Mouse (Mus musculus) liver, embryonic 12.5 days (tissue): ENCODE data around the gene Zfp101. TPM values are rescaled to one million over a fixed set of nuclear protein-coding genes. Genes with fewer than 3 reads are reported as not detected.

Source experiments
- polyA plus RNA-seq: library from polyadenylated mRNA; unstranded; fragments of >200 nt; fragmentation: Nextera tagmentation; extraction: Ambion mirVana; gene quantifications from 2 replicates; pipeline ENCODE4 v1.2.1, GENCODE M21; 2016

The Zfp101 gene
- polyA plus RNA-seq, 1 experiment from 2014 or later: 9.1 TPM

Other genes starting within 250 kb of the Zfp101 start
- gene Olfr55, start 226.2 kb downstream of the Zfp101 start, polyA plus RNA-seq: not detected in 2 replicates
- not detected in 2 replicates for gene Olfr239, start 203.3 kb downstream of the Zfp101 start, polyA plus RNA-seq
- gene Olfr1564, start 173.0 kb downstream of the Zfp101 start, polyA plus RNA-seq: not detected in 2 replicates
- 6.1 and 7.0 TPM in 2 replicates for gene Zfp955a, start 139.5 kb downstream of the Zfp101 start, polyA plus RNA-seq
- 0.02 TPM in 1 of 2 replicates, not detected in the other for gene Olfr63, start 130.0 kb downstream of the Zfp101 start, polyA plus RNA-seq
- 4.0 and 4.2 TPM in 2 replicates for gene Zfp955b, start 105.1 kb downstream of the Zfp101 start, polyA plus RNA-seq
- 4.5 and 5.3 TPM in 2 replicates for gene Zfp81, start 35.8 kb downstream of the Zfp101 start, polyA plus RNA-seq
- not detected in 2 replicates for gene Actl9, start 38.3 kb upstream of the Zfp101 start, polyA plus RNA-seq
- gene Adamts10, start 129.6 kb upstream of the Zfp101 start, polyA plus RNA-seq: 12.3 and 13.7 TPM in 2 replicates
- 7.4 and 8.5 TPM in 2 replicates for gene Myo1f, start 161.1 kb upstream of the Zfp101 start, polyA plus RNA-seq
- gene Zfp414, start 234.4 kb upstream of the Zfp101 start, polyA plus RNA-seq: 22.4 and 23.2 TPM in 2 replicates
- 0.69 and 1.2 TPM in 2 replicates for gene Pram1, start 243.4 kb upstream of the Zfp101 start, polyA plus RNA-seq